11 mouse cellular contexts compared by ENCODE assay signal in genomic region chr2:27596966-27597365, GRCm38 (mm10).
A peak's percentile ranks its signal among the peaks of the same experiment; 100 is the strongest.
DNase-seq lines count a peak whose midpoint lies in the region; ATAC-seq lines count a peak whose summit lies in the region.
"Had no signal": no experiment of that assay in that cellular context is flagged by ENCODE, and none has a peak within 500 bp of the region (broad histone marks: within the 10 kb centered on the region; RNA-seq: fewer than 3 reads in every experiment).

No protein-coding gene starts in this region.

- no peak for ATAC-seq in kidney, embryonic 16.5 days (ENCODE audit: low FRiP score, low TSS enrichment)
- no peak for ATAC-seq in CD4-positive, CD25-positive, alpha-beta regulatory T cell, adult 4 months

- DNase-seq in kidney, adult 11 months: peak; percentile 78
- peak; percentile 80 for DNase-seq in adrenal gland, postnatal 25 days
- DNase-seq in heart, adult 8-10 months (ENCODE audit: low spot score): peak; percentile 61
- peak; percentile 92 to 95 for DNase-seq in kidney, postnatal 36 days
- no peak for DNase-seq in urinary bladder, postnatal 10 days (ENCODE audit: low spot score)
- no peak for DNase-seq in right cerebral cortex, postnatal 25 days

- no peak overlapping the region for H3K4me3 ChIP-seq in kidney, embryonic 16.5 days (ENCODE audit: low read length)
- H3K4me3 ChIP-seq: hindbrain, embryonic 13.5 days; lung, embryonic 15.5 days; midbrain, embryonic 12.5 days had no signal

- H3K36me3 ChIP-seq in kidney, embryonic 16.5 days (ENCODE audit: insufficient read depth, low read length): no peaks in the 10 kb centered on the region
- H3K36me3 ChIP-seq: hindbrain, embryonic 13.5 days; lung, embryonic 15.5 days; midbrain, embryonic 12.5 days had no signal

- no peak overlapping the region for H3K27ac ChIP-seq in kidney, embryonic 16.5 days (ENCODE audit: low read length)
- H3K27ac ChIP-seq: hindbrain, embryonic 13.5 days; lung, embryonic 15.5 days; midbrain, embryonic 12.5 days had no signal

- no peak overlapping the region for H3K9ac ChIP-seq in kidney, embryonic 16.5 days (replicated peaks; ENCODE audit: low read length)
- H3K9ac ChIP-seq: hindbrain, embryonic 13.5 days; lung, embryonic 15.5 days; midbrain, embryonic 12.5 days had no signal

- H3K9me3 ChIP-seq in kidney, embryonic 16.5 days (ENCODE audit: low read length): no peaks in the 10 kb centered on the region
- H3K9me3 ChIP-seq: lung, embryonic 15.5 days; midbrain, embryonic 12.5 days had no signal

- no peaks in the 10 kb centered on the region for H3K27me3 ChIP-seq in kidney, embryonic 16.5 days (ENCODE audit: insufficient read depth, low read length)
- H3K27me3 ChIP-seq: lung, embryonic 15.5 days had no signal

- 100% methylated on average over 1 of the region's 1 CpGs for WGBS in kidney, embryonic 16.5 days

- H3K4me2 ChIP-seq in kidney, embryonic 16.5 days (replicated peaks; ENCODE audit: low read depth, low read length): no peak overlapping the region
- H3K4me2 ChIP-seq: hindbrain, embryonic 13.5 days; lung, embryonic 15.5 days; midbrain, embryonic 12.5 days had no signal

- peaks cover 10% of the 10 kb centered on the region for H3K4me1 ChIP-seq in kidney, embryonic 16.5 days (ENCODE audit: insufficient read depth, low read length)
- H3K4me1 ChIP-seq: midbrain, embryonic 12.5 days had no signal

Comparison
In these comparisons a context has a peak if more than half of its experiments do, and no peak if none do; other contexts are left out.
1. DNase-seq: peak in kidney, adult 11 months (single experiment), adrenal gland, postnatal 25 days (single experiment), heart, adult 8-10 months (single experiment) and kidney, postnatal 36 days (2 of 2); none in urinary bladder, postnatal 10 days (single experiment) and right cerebral cortex, postnatal 25 days (single experiment).